Mouse (Mus musculus) left cerebral cortex, adult 11 months (tissue): ENCODE measurements around the gene C1qtnf12.

Experiments
- DNase-seq: peaks from one replicate; pipeline ENCODE4 v3.0.0; 2022; ENCODE audit warnings: low spot score

C1qtnf12 gene

DNA sequence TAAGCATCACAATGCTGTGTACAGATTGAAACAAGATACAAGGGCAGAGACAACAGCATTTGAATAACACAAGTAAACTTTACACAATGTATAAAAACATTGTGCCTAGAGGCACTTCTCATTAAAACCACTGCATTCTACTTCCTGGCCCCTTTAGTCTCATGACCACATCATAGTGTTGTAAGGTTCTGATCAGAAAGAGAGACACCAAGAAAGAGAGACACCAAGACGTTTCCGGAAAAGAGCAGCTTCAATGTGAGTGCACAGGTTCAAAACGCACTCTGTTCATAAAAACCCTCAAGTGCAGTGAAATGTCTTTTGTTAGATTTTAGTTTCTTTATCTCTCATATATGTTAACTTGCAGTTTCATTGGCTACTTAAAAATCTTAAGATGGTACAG lies 42.0 kb downstream of the C1qtnf12 start:
- DNase-seq, result no peak

DNA sequence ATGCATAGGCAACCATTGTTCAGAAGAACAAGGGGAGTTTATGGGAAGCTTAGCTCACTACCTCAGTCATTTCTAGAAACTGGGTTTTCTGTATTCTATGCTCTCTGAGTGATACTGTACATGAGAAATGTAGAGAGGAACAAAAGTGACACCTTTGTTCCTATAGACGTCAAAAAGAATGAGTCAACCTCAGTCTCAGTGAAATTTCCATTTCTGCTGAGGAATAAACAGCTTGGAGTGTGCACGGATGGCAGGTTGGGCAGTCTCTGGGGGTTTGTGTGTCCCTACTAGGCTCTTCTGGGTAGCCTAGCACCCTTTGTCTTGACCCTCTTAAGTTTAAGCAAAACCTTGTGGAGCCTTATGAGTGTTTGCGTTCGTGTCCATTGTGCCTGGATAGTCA lies 46.3 kb downstream of the C1qtnf12 start:
- no peak for DNase-seq

DNA sequence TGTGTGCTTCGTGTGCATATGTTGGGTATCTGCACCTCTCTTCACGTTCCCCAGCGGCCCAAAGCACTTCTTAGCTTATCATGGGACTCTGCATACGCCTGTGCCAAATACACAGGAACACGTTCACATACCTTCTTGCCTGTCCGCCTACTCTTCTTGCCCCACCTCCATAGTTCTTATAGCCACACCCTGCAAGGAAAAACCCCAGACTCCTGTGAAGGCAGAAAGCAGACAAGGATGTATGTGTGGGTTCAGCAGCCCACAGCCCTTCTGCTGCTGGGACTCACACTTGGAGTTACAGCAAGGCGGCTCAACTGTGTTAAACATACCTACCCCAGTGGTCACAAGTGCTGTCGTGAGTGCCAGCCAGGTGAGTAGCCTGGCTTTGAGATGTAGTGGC lies 51.5 kb downstream of the C1qtnf12 start, which contains the start of gene Tnfrsf4:
Gene Tnfrsf4 (plus strand): TSS at position 207 of the 400 bp plus-strand sequence.
- peak; percentile 39 for DNase-seq

DNA sequence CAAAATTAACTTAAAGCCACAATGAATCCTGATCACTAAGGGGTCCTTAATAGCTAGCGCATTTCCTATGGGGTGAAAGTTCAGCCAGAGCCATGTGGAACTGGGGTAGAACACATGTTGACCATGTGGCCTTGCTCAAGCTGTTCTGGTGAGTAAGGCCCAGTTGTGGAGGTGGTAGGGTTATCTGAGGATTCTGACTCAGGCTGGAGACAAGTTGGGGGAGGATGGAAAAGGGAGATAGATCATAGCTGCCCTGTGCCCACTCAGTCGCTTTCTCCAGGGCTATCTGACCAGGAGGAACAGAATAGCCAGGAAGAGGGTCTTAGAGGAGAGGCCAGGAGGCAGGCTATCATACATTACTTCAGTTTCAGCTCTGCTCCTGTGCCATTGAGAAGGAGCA lies 52.3 kb downstream of the C1qtnf12 start:
- DNase-seq, result no peak
